In genomic region chr5:66413402-66413801, GRCm38 (mm10) we compare ENCODE assay signal across 22 mouse cellular contexts.
DNase-seq lines count a peak whose midpoint lies in the region; ATAC-seq lines count a peak whose summit lies in the region.
"Had no signal": no experiment of that assay in that cellular context is flagged by ENCODE, and none has a peak within 500 bp of the region (broad histone marks: within the 10 kb centered on the region; RNA-seq: fewer than 3 reads in every experiment).

No protein-coding gene starts in this region.

- no peaks in the 10 kb centered on the region for H3K36me3 ChIP-seq in forebrain, embryonic 10.5 days (replicated peaks)
- H3K36me3 ChIP-seq in forebrain, embryonic 12.5 days (replicated peaks), result no peaks in the 10 kb centered on the region
- no peaks in the 10 kb centered on the region for H3K36me3 ChIP-seq in hindbrain, embryonic 14.5 days (replicated peaks; ENCODE audit: control insufficient read depth, insufficient read depth)
- no peaks in the 10 kb centered on the region for H3K36me3 ChIP-seq in hindbrain, embryonic 10.5 days
- no peaks in the 10 kb centered on the region for H3K36me3 ChIP-seq in midbrain, embryonic 14.5 days (ENCODE audit: control insufficient read depth, insufficient read depth, low read length)
- H3K36me3 ChIP-seq: embryonic facial prominence, embryonic 15.5 days; heart, embryonic 10.5 days; intestine, embryonic 15.5 days; limb, embryonic 15.5 days had no signal

- no peak for ATAC-seq in forebrain, embryonic 12.5 days (ENCODE audit: low FRiP score)
- ATAC-seq in hindbrain, embryonic 14.5 days (ENCODE audit: low FRiP score), result no peak
- ATAC-seq in midbrain, embryonic 14.5 days (ENCODE audit: low FRiP score, low TSS enrichment), result no peak
- ATAC-seq: activated CD4-positive, CD25-positive, alpha-beta regulatory T cell, adult 4 months; intestine, embryonic 15.5 days had no signal

- no peaks in the 10 kb centered on the region for H3K27me3 ChIP-seq in forebrain, embryonic 10.5 days (ENCODE audit: poor library complexity, severe bottlenecking)
- H3K27me3 ChIP-seq in forebrain, embryonic 12.5 days, result no peaks in the 10 kb centered on the region
- H3K27me3 ChIP-seq in hindbrain, embryonic 14.5 days (ENCODE audit: control insufficient read depth, insufficient read depth, low read length), result no peaks in the 10 kb centered on the region
- no peaks in the 10 kb centered on the region for H3K27me3 ChIP-seq in hindbrain, embryonic 10.5 days (ENCODE audit: insufficient read depth, poor library complexity, severe bottlenecking)
- H3K27me3 ChIP-seq in midbrain, embryonic 14.5 days (ENCODE audit: control insufficient read depth, insufficient read depth, low read length), result no peaks in the 10 kb centered on the region
- H3K27me3 ChIP-seq: embryonic facial prominence, embryonic 15.5 days; intestine, embryonic 15.5 days; limb, embryonic 15.5 days had no signal

- H3K4me1 ChIP-seq in forebrain, embryonic 10.5 days, result peaks cover 26% of the 10 kb centered on the region
- H3K4me1 ChIP-seq in forebrain, embryonic 12.5 days, result peaks cover 31% of the 10 kb centered on the region
- peaks cover 37% of the 10 kb centered on the region for H3K4me1 ChIP-seq in hindbrain, embryonic 14.5 days (replicated peaks; ENCODE audit: control insufficient read depth, insufficient read depth, low read length)
- peaks cover 27% of the 10 kb centered on the region for H3K4me1 ChIP-seq in hindbrain, embryonic 10.5 days (replicated peaks)
- H3K4me1 ChIP-seq in midbrain, embryonic 14.5 days (ENCODE audit: control insufficient read depth, insufficient read depth, low read length), result peaks cover 41% of the 10 kb centered on the region
- H3K4me1 ChIP-seq: intestine, embryonic 15.5 days; limb, embryonic 15.5 days had no signal

- no peak overlapping the region for H3K4me3 ChIP-seq in forebrain, embryonic 10.5 days
- H3K4me3 ChIP-seq in forebrain, embryonic 12.5 days (replicated peaks), result no peak overlapping the region
- H3K4me3 ChIP-seq in hindbrain, embryonic 14.5 days (replicated peaks; ENCODE audit: low read length), result no peak overlapping the region
- H3K4me3 ChIP-seq in hindbrain, embryonic 10.5 days, result no peak overlapping the region
- no peak overlapping the region for H3K4me3 ChIP-seq in midbrain, embryonic 14.5 days (replicated peaks; ENCODE audit: low read depth, low read length)
- H3K4me3 ChIP-seq: embryonic facial prominence, embryonic 15.5 days; heart, embryonic 10.5 days; intestine, embryonic 15.5 days; limb, embryonic 15.5 days had no signal

- H3K9ac ChIP-seq in forebrain, embryonic 12.5 days, result no peak overlapping the region
- no peak overlapping the region; the same call in 1 of the 2 replicates for H3K9ac ChIP-seq in hindbrain, embryonic 14.5 days
- no peak overlapping the region; the same call in 1 of the 2 replicates for H3K9ac ChIP-seq in midbrain, embryonic 14.5 days (replicated peaks; ENCODE audit: low read length)
- H3K9ac ChIP-seq: embryonic facial prominence, embryonic 15.5 days; intestine, embryonic 15.5 days; limb, embryonic 15.5 days; liver, embryonic 14.5 days; lung, embryonic 14.5 days had no signal

- no peak overlapping the region for H3K4me2 ChIP-seq in forebrain, embryonic 12.5 days
- H3K4me2 ChIP-seq in hindbrain, embryonic 14.5 days (replicated peaks), result no peak overlapping the region
- H3K4me2 ChIP-seq in midbrain, embryonic 14.5 days (ENCODE audit: low read length), result no peak overlapping the region
- H3K4me2 ChIP-seq: embryonic facial prominence, embryonic 15.5 days; intestine, embryonic 15.5 days; limb, embryonic 15.5 days; lung, embryonic 14.5 days had no signal

- H3K27ac ChIP-seq in forebrain, embryonic 10.5 days, result peak overlapping the region; percentile 30; the same call in 1 of the 2 replicates
- H3K27ac ChIP-seq in forebrain, embryonic 12.5 days, result no peak overlapping the region
- H3K27ac ChIP-seq in hindbrain, embryonic 14.5 days, result peak overlapping the region; percentile 49; the same call in 1 of the 2 replicates
- H3K27ac ChIP-seq in hindbrain, embryonic 10.5 days, result no peak overlapping the region
- H3K27ac ChIP-seq in midbrain, embryonic 14.5 days (replicated peaks; ENCODE audit: low read depth, low read length), result peak overlapping the region; percentile 14
- H3K27ac ChIP-seq: embryonic facial prominence, embryonic 15.5 days; heart, embryonic 10.5 days; intestine, embryonic 15.5 days; limb, embryonic 15.5 days; liver, embryonic 14.5 days had no signal

- H3K9me3 ChIP-seq in forebrain, embryonic 10.5 days, result no peaks in the 10 kb centered on the region
- no peaks in the 10 kb centered on the region for H3K9me3 ChIP-seq in forebrain, embryonic 12.5 days
- H3K9me3 ChIP-seq in hindbrain, embryonic 14.5 days (ENCODE audit: control insufficient read depth, low read length), result no peaks in the 10 kb centered on the region
- H3K9me3 ChIP-seq in hindbrain, embryonic 10.5 days, result no peaks in the 10 kb centered on the region
- H3K9me3 ChIP-seq in midbrain, embryonic 14.5 days (ENCODE audit: control insufficient read depth, low read length), result no peaks in the 10 kb centered on the region
- H3K9me3 ChIP-seq: embryonic facial prominence, embryonic 15.5 days; heart, embryonic 10.5 days; intestine, embryonic 15.5 days; limb, embryonic 15.5 days had no signal

- WGBS in forebrain, embryonic 10.5 days, result 69% methylated on average over 5 of the region's 5 CpGs
- 48% methylated on average over 5 of the region's 5 CpGs for WGBS in forebrain, embryonic 12.5 days
- WGBS in hindbrain, embryonic 14.5 days, result 50% methylated on average over 5 of the region's 5 CpGs
- WGBS in hindbrain, embryonic 10.5 days, result 65% methylated on average over 5 of the region's 5 CpGs
- 48% methylated on average over 5 of the region's 5 CpGs for WGBS in midbrain, embryonic 14.5 days

- no peak for DNase-seq in forebrain, embryonic 10.5 days (ENCODE audit: extremely low spot score, low spot score)
- no peak for DNase-seq in hindbrain, embryonic 14.5 days (ENCODE audit: low spot score)
- DNase-seq in hindbrain, embryonic 10.5 days (ENCODE audit: low spot score), result no peak
- DNase-seq in brain, adult 2 months (ENCODE audit: low read depth, low spot score), result peak; percentile 72
- DNase-seq in midbrain, embryonic 14.5 days, result no peak
- DNase-seq in cerebellum, adult 8-10 months, result no peak
- DNase-seq in layer of hippocampus, adult 9-10 months (ENCODE audit: low spot score), result no peak
- DNase-seq: adrenal gland, adult 8-10 months; cerebellum, adult 9-10 months; kidney, adult 8-10 months; kidney, postnatal 14 days; left cerebral cortex, postnatal 4 days; lung, embryonic 14.5 days; thymus, adult 18-20 months; thymus, postnatal 36 days had no signal

Comparison
In these comparisons a context has a peak if more than half of its experiments do, and no peak if none do; other contexts are left out.
1. H3K27ac ChIP-seq: peak in forebrain, embryonic 10.5 days (single experiment), hindbrain, embryonic 14.5 days (single experiment) and midbrain, embryonic 14.5 days (single experiment); none in forebrain, embryonic 12.5 days (single experiment) and hindbrain, embryonic 10.5 days (single experiment).